Mouse (Mus musculus) gastrocnemius, postnatal 10 days (tissue): ENCODE measurements around the gene Ano6. TPM values are rescaled to one million over a fixed set of nuclear protein-coding genes. Genes with fewer than 3 reads are reported as not detected.

Experiments used
- DNase-seq: peaks from one replicate; pipeline ENCODE4 v3.0.0; 2021; ENCODE audit warnings: mixed read lengths
- total RNA-seq, 2 experiments: library from RNA; stranded (reverse); gene quantifications; 2 replicates each; pipeline ENCODE4 v1.2.3; 2021

Gene Ano6
- total RNA-seq, 2 experiments from 2014 or later: 64.8 to 76.4 TPM

- DNase-seq: no peak
These were observed 66.3 kb downstream of the Ano6 start for GRCm38 (mm10) chr15:95856684-95857595.

GRCm38 (mm10) chr15:95858876-95859655 is 68.4 kb downstream of the Ano6 start:
- no peak for DNase-seq

GRCm38 (mm10) chr15:95863865-95864660 is 73.4 kb downstream of the Ano6 start:
- DNase-seq: no peak

GRCm38 (mm10) chr15:95865311-95866100 is 74.9 kb downstream of the Ano6 start:
- no peak for DNase-seq

- DNase-seq: no peak
These were observed 77.5 kb downstream of the Ano6 start for GRCm38 (mm10) chr15:95868172-95868571.

- DNase-seq: no peak
These were observed 79.0 kb downstream of the Ano6 start for GRCm38 (mm10) chr15:95869611-95870010.

GRCm38 (mm10) chr15:95871631-95872030 is 81.0 kb downstream of the Ano6 start:
- DNase-seq: no peak

- DNase-seq: no peak
These were observed 81.8 kb downstream of the Ano6 start for GRCm38 (mm10) chr15:95872447-95872846.

- no peak for DNase-seq
These were observed 82.6 kb downstream of the Ano6 start for GRCm38 (mm10) chr15:95873276-95873675.

GRCm38 (mm10) chr15:95874216-95874615 is 83.6 kb downstream of the Ano6 start:
- DNase-seq: no peak

GRCm38 (mm10) chr15:95874726-95875125 is 84.1 kb downstream of the Ano6 start:
- no peak for DNase-seq

GRCm38 (mm10) chr15:95875898-95876297 is 85.3 kb downstream of the Ano6 start:
- DNase-seq: no peak

GRCm38 (mm10) chr15:95880616-95881151 is 90.0 kb downstream of the Ano6 start:
- no peak for DNase-seq

- no peak for DNase-seq
These were observed 91.8 kb downstream of the Ano6 start for GRCm38 (mm10) chr15:95882436-95882835.

- DNase-seq: no peak
These were observed 92.9 kb downstream of the Ano6 start for GRCm38 (mm10) chr15:95883559-95883958.

- DNase-seq: no peak
These were observed 94.3 kb downstream of the Ano6 start for GRCm38 (mm10) chr15:95884658-95885620.

GRCm38 (mm10) chr15:95885953-95886820 is 95.5 kb downstream of the Ano6 start:
- no peak for DNase-seq

- DNase-seq: no peak
These were observed 96.7 kb downstream of the Ano6 start for GRCm38 (mm10) chr15:95887365-95887764.

- DNase-seq: no peak
These were observed 97.9 kb downstream of the Ano6 start for GRCm38 (mm10) chr15:95888556-95888955.
